Mouse (Mus musculus) CH12.LX (cell line): Measurements from ENCODE around the gene Dapk3. TPM values are rescaled to one million over a fixed set of nuclear protein-coding genes. Genes with fewer than 3 reads are reported as not detected.

Experiments
- DNase-seq: peaks from one replicate; pipeline ENCODE4 v3.0.0-alpha.2; 2013; ENCODE audit errors: extremely low read depth
- H3K27ac ChIP-seq: 2 replicates; pipeline ENCODE4 v1.5.1; 2012; ENCODE audit warnings: low read depth, mild to moderate bottlenecking, control low read depth, moderate library complexity; ENCODE audit not compliant: insufficient read depth
- H3K27me3 ChIP-seq: replicated peaks from 2 replicates; pipeline ENCODE3; 2012; ENCODE audit warnings: inconsistent platforms
- H3K36me3 ChIP-seq, 2 experiments: replicated peaks in 1 of 2; 2 replicates each; pipeline versions ENCODE3 to v1.6.1; 2012; ENCODE audit warnings: inconsistent platforms in 1 of 2, low read length in 1 of 2, mild to moderate bottlenecking in 1 of 2, mixed read lengths in 1 of 2, moderate library complexity in 1 of 2; ENCODE audit not compliant: control insufficient read depth in 1 of 2, insufficient read depth in 1 of 2
- H3K4me1 ChIP-seq, 2 experiments: 2 replicates each; pipeline ENCODE4 v1.6.1; 2012; ENCODE audit warnings: inconsistent platforms in 1 of 2, moderate library complexity in 1 of 2; ENCODE audit not compliant: insufficient read depth in 2 of 2, control insufficient read depth in 1 of 2
- H3K4me2 ChIP-seq: 2 replicates; pipeline ENCODE4 v1.6.1; 2012; ENCODE audit warnings: low read depth, mild to moderate bottlenecking, control low read depth; ENCODE audit not compliant: poor library complexity, insufficient read depth, severe bottlenecking
- H3K4me3 ChIP-seq, 3 experiments: fragments of 150-350 bp in 1 of 3; sonication (generic) in 1 of 3; replicated peaks in 1 of 3; 2 replicates each; pipeline versions ENCODE3 to v1.5.1; 2011 to 2012; ENCODE audit warnings: low read depth in 2 of 3, low read length in 2 of 3, mild to moderate bottlenecking in 2 of 3, moderate library complexity in 2 of 3, control low read depth in 1 of 3, improper control_type of control experiment in 1 of 3, inconsistent platforms in 1 of 3, mixed read lengths in 1 of 3; ENCODE audit not compliant: poor library complexity in 1 of 3
- H3K79me2 ChIP-seq: replicated peaks from 2 replicates; pipeline ENCODE4 v1.6.1; 2012; ENCODE audit warnings: mild to moderate bottlenecking, moderate library complexity; ENCODE audit not compliant: control insufficient read depth, poor library complexity, insufficient read depth, severe bottlenecking; ENCODE audit errors: extremely low read depth
- H3K9ac ChIP-seq: 2 replicates; pipeline ENCODE4 v1.6.1; 2012; ENCODE audit warnings: low read depth, mild to moderate bottlenecking, control low read depth, moderate library complexity; ENCODE audit not compliant: insufficient read depth
- H3K9me3 ChIP-seq: replicated peaks from 2 replicates; pipeline ENCODE3; 2012; ENCODE audit warnings: low read length, inconsistent platforms, mixed read lengths
- BHLHE40 ChIP-seq: IDR thresholded peaks from 2 replicates; pipeline ENCODE4 v1.6.1; 2011; ENCODE audit warnings: mild to moderate bottlenecking, low read depth, low read length, improper control_type of control experiment
- CHD1 ChIP-seq: IDR thresholded peaks from 2 replicates; pipeline ENCODE4 v1.6.1; 2012; ENCODE audit warnings: low read depth, low read length, improper control_type of control experiment, inconsistent platforms
- CTCF ChIP-seq, 2 experiments: IDR thresholded peaks in 1 of 2; conservative IDR thresholded peaks in 1 of 2; 2 replicates each; pipeline ENCODE4 v1.5.1; 2011 to 2012; ENCODE audit warnings: low read depth in 2 of 2, low read length in 2 of 2, improper control_type of control experiment in 1 of 2, inconsistent platforms in 1 of 2, mild to moderate bottlenecking in 1 of 2, moderate library complexity in 1 of 2
- JUN ChIP-seq: IDR thresholded peaks from 2 replicates; pipeline ENCODE4 v1.6.1; 2011; ENCODE audit warnings: low read depth, mild to moderate bottlenecking, low read length, improper control_type of control experiment, moderate library complexity; ENCODE audit not compliant: insufficient read depth
- MAFK ChIP-seq: IDR thresholded peaks from 2 replicates; pipeline ENCODE4 v1.6.1; 2011; ENCODE audit warnings: low read length, improper control_type of control experiment; ENCODE audit not compliant: insufficient replicate concordance
- MXI1 ChIP-seq: IDR thresholded peaks from 2 replicates; pipeline ENCODE4 v1.6.1; 2011; ENCODE audit warnings: mild to moderate bottlenecking, low read depth, low read length, improper control_type of control experiment
- MYC ChIP-seq: IDR thresholded peaks from 2 replicates; pipeline ENCODE4 v1.6.1; 2011; ENCODE audit warnings: low read depth, mild to moderate bottlenecking, improper control_type of control experiment, low read length
- NELFE ChIP-seq: IDR thresholded peaks from 2 replicates; pipeline ENCODE4 v1.6.1; 2011; ENCODE audit warnings: low read depth, low read length, improper control_type of control experiment
- NRF1 ChIP-seq: IDR thresholded peaks from 2 replicates; pipeline ENCODE4 v1.6.1; 2014; ENCODE audit warnings: low read depth, mild to moderate bottlenecking, inconsistent platforms, low read length, improper control_type of control experiment, moderate library complexity
- PAX5 ChIP-seq: IDR thresholded peaks from 2 replicates; pipeline ENCODE4 v1.6.1; 2012; ENCODE audit warnings: low read length, inconsistent platforms, mixed read lengths
- POLR2A ChIP-seq: IDR thresholded peaks from 2 replicates; pipeline ENCODE4 v1.6.1; 2011; ENCODE audit warnings: low read depth, mild to moderate bottlenecking, improper control_type of control experiment, low read length
- RAD21 ChIP-seq: IDR thresholded peaks from 2 replicates; pipeline ENCODE4 v1.6.1; 2011; ENCODE audit warnings: low read depth, mild to moderate bottlenecking, low read length, improper control_type of control experiment, moderate library complexity
- SIN3A ChIP-seq: IDR thresholded peaks from 2 replicates; pipeline ENCODE4 v1.6.1; 2012; ENCODE audit warnings: low read length, improper control_type of control experiment, inconsistent platforms
- SMC3 ChIP-seq: IDR thresholded peaks from 2 replicates; pipeline ENCODE4 v1.6.1; 2011; ENCODE audit warnings: low read depth, low read length, improper control_type of control experiment
- TBP ChIP-seq: conservative IDR thresholded peaks from 2 replicates; pipeline ENCODE4 v1.6.1; 2011; ENCODE audit warnings: low read depth, low read length, improper control_type of control experiment
- TCF12 ChIP-seq: IDR thresholded peaks from 2 replicates; pipeline ENCODE4 v1.6.1; 2014; ENCODE audit warnings: low read depth, mild to moderate bottlenecking, inconsistent platforms, low read length, improper control_type of control experiment
- USF1 ChIP-seq: IDR thresholded peaks from 2 replicates; pipeline ENCODE4 v1.6.1; 2014; ENCODE audit warnings: low read depth, mild to moderate bottlenecking, inconsistent platforms, low read length, improper control_type of control experiment
- ZMIZ1 ChIP-seq: IDR thresholded peaks from 2 replicates; pipeline ENCODE4 v1.6.1; 2012; ENCODE audit warnings: low read depth, mild to moderate bottlenecking, inconsistent platforms, low read length, improper control_type of control experiment
- dilution Hi-C: fragments of 300-500 bp; cut with MboI; formaldehyde crosslinking; loops from 2 replicates; pipeline ENCODE4 v1.14.3; 2020; ENCODE audit warnings: low sequenced_read_pairs; ENCODE audit not compliant: extremely low pct_unique_long_range_greater_than_20kb, extremely low pct_ligation_motif_present
- in situ Hi-C: fragments of 300-500 bp; cut with MboI; formaldehyde crosslinking; loops from 3 replicates; pipeline ENCODE4 v1.14.3; 2019; ENCODE audit warnings: low sequenced_read_pairs, low pct_ligation_motif_present, low pct_unique_long_range_greater_than_20kb, mixed read lengths
- polyA plus RNA-seq: library from polyadenylated mRNA; unstranded; fragments of >175 nt; gene quantifications from 2 replicates; pipeline ENCODE4 v1.2.1, GENCODE M21; 2012; ENCODE audit warnings: low read depth; ENCODE audit not compliant: insufficient read length
- total RNA-seq, 2 experiments: library from RNA; depleted of rRNA; stranded (reverse); fragments of 300-350 nt in 1 of 2; fragments of >200 nt in 1 of 2; gene quantifications; 2 replicates each; pipeline ENCODE4 v1.2.3; 2012 to 2014

Gene Dapk3
- total and polyA plus RNA-seq, 3 experiments, result 25.4 to 46.2 (median 44.5) TPM

GRCm38 (mm10) chr10:81135831-81136705 lies 46.7 kb upstream of the Dapk3 start (continued):
- TF ChIP-seq PAX5 (no peak), TBP (no peak), POLR2A (peak; percentile 52; the same call in 1 of the 2 replicates), MXI1 (peak; percentile 67; the same call in 1 of the 2 replicates), CTCF (conservative IDR thresholded peaks at IDR 0.05 in 1 of 2, IDR thresholded peaks at IDR 0.05 in 1 of 2; ENCODE audit: low read depth in 2 of 2, low read length in 2 of 2) (no peak), MAFK (no peak), ZMIZ1 (no peak), NELFE (peak; percentile 46; the same call in 1 of the 2 replicates), SMC3 (no peak), TCF12 (peak; percentile 11; the same call in 1 of the 2 replicates)

GRCm38 (mm10) chr10:81136706-81137231 lies 46.0 kb upstream of the Dapk3 start:
- H3K4me3 ChIP-seq, result peak overlapping the region; percentile 81 to 87 (median 81)
- no peaks in the 10 kb centered on the region for H3K9me3 ChIP-seq
- in situ Hi-C loops (no loop called here), dilution Hi-C loops (no loop called here)
- DNase-seq, result peak; percentile 54
- H3K27ac ChIP-seq, result peak overlapping the region; percentile 79
- TF ChIP-seq JUN, result no peak
- peak; percentile 17; the same call in 1 of the 2 replicates for TF ChIP-seq CHD1
- 0 out of 2 replicates have a peak, but pooled peaks have one; percentile 2 for TF ChIP-seq MYC
- 0 out of 2 replicates have a peak, but pooled peaks have one; percentile 29 for TF ChIP-seq MXI1
- no peak for TF ChIP-seq USF1
- peak; percentile 67 for TF ChIP-seq BHLHE40
- TF ChIP-seq SIN3A, result peak; percentile 67; the same call in 1 of the 2 replicates
- no peak for TF ChIP-seq NRF1
- peak; percentile 41; the same call in 1 of the 2 replicates for TF ChIP-seq POLR2A
- no peak for TF ChIP-seq RAD21
- H3K4me2 ChIP-seq, result peak overlapping the region; percentile 26; the same call in 1 of the 2 replicates
- peaks cover 0 to 17% of the 10 kb centered on the region in 2 experiments for H3K36me3 ChIP-seq
- peak overlapping the region; percentile 100 for H3K9ac ChIP-seq
- H3K4me1 ChIP-seq, result peaks cover 16 to 46% of the 10 kb centered on the region in 2 experiments
- no peaks in the 10 kb centered on the region for H3K27me3 ChIP-seq
- peaks cover 39% of the 10 kb centered on the region for H3K79me2 ChIP-seq
